Mouse (Mus musculus) layer of hippocampus, postnatal 36 days (tissue): Measurements from ENCODE around the gene Dusp28. TPM values are rescaled to one million over a fixed set of nuclear protein-coding genes. Genes with fewer than 3 reads are reported as not detected.

Source experiments
- DNase-seq, 2 experiments: peaks; one replicate each; pipeline ENCODE4 v3.0.0; 2022
- total RNA-seq, 2 experiments: library from RNA; stranded (reverse); gene quantifications; 2 replicates each; pipeline ENCODE4 v1.2.3; 2021

Dusp28 gene
- total RNA-seq, 2 experiments from 2014 or later, result 11.4 to 12.3 TPM

DNA sequence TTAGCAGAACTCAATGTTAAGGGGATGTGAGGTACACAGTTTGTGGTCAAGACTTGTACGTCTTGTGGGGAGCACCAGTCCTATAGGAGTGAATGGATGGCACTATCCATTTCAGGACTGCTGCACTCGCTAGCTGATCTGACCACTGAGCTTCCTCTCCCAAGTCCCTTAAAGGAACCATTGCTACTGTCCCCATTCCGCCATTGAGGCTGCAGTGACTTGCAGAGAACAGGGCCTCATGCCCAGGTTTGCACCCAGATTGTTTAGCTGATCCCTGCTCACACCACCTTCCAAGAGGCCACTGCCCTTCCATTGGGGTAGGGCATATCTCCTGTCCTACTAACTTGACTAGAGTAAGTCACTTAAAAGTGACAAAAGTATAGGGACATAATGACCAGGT is 1.9 kb downstream of the Dusp28 start:
- no peak for DNase-seq

DNA sequence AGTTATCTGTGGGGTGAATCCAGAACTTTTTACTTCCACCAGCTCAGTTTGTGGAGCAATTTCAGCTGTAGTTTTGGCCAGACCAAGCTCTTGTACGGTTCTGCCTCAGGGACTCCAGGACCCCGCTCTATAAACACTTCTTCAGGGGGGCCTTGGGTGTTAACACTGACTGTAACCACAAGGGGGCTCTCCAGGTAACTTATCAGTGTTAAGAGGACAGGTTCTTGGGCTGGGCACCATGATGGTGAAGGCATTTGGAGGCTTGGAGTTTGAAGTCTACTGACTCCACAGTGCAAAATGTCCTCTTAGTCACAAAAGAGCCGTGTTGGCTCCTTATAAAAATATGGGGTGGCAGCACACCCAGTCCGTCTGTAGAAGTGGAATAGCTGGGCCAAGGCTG is 2.3 kb downstream of the Dusp28 start:
- DNase-seq, result no peak

DNA sequence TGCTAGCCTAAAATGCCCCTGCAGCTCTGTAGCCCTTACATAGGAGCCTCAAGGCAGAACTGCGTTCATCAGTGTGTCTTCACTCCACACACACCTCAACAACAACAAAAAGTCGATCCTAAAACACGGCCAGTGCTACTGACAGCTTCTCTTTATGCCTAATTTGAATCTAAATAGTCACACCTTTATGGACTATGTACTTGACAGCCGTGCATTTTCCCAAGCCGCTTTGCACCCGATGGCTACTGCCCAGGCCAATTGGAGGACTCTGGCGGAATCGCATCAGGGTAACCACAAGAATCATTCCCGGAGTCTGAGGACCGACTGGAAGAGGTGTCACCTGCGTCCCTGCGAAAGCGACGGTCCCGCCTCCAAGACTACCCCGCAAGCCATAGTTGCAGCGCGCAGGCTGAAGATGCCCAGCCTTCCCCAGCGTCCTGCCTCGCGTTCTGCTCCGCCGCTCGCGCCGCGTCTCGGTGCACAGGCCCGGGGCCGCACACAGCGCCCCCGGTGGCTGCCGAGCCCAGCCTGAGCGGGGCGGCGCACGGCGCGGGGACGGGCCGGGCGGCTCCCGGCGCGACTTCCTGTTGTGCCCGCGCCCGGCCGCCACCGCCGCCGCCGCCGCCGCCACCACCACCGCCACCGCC is 3.6 kb downstream of the Dusp28 start, which contains the start of gene Rnpepl1:
Rnpepl1 (plus strand) TSS at position 545 of the 647 bp plus-strand sequence.
- peak; percentile 73 to 81 for DNase-seq

DNA sequence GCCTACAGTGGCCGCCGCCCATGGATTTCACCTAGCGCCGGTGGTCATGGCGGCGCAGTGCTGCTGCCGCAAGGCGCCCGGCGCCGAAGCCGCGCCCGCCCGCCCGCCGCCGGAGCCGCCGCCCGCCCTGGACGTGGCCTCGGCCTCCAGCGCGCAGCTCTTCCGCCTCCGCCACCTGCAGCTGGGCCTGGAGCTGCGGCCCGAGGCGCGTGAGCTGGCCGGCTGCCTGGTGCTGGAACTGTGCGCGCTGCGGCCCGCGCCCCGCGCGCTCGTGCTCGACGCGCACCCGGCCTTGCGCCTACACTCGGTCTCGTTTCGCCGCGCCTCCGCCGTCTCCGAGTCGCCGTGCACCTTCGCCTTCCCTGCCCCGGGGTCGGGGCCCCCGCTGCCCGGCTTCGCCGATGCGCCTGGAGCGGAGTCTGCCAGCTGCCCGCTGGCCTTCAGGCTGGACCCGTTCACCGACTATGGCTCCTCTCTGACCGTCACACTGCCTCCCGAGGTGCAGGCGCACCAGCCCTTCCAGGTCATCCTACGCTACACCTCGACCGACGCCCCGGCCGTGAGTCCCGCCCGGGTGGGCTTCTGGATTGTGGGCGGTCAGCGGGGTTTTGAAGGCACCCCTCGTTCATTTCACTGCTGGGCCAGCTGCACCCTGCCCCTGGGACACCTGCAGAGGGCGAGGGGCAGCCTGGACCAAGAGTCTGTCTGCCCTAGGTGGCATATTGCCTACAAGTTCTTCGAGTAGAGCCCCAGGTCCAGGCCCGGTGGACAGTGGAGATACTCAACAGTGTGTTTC is 4.3 kb downstream of the Dusp28 start:
- peak; percentile 67 to 68 for DNase-seq

DNA sequence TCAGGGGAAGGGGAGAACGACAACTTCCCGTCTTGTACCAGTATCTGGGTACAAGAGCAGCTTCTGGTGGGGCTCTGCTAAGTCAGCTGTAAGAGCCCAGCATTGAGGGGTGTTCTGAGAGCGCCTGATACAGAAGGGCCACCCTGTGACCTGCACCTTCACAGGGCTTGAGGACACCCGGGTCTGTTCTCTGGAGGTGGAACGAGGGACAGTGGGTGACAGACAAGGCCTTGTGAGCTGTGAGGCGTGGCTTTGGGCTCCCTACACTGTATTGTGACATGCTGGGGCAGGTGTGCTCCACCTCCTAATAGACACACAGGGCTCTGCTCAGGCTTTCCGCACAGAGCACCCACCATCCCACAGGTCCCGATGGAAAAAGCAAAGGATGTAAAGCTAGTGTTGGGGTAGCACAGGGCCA is 4.9 kb downstream of the Dusp28 start:
- DNase-seq, result peak in 1 of 2 experiments; percentile 14

DNA sequence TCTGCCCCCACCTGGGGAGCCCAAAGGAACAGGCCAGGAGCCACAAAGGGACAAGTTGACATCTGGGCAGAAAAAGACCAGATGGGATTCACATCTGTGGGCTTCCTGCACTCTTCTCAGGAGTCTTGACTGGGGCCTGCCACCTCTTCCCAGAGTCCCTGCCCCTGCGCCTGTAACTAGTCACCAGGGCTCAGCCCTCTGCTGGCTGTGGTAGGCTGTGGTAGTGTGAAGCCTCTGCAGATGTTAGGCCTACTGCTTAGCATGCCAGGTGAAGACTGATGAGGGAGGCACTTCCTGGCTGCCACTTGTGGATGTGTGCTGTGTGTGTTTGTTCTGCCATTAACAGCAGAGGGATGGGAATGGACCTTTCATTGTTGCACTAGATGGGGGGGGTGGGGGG is 5.5 kb downstream of the Dusp28 start:
- DNase-seq, result peak in 1 of 2 experiments; percentile 2

DNA sequence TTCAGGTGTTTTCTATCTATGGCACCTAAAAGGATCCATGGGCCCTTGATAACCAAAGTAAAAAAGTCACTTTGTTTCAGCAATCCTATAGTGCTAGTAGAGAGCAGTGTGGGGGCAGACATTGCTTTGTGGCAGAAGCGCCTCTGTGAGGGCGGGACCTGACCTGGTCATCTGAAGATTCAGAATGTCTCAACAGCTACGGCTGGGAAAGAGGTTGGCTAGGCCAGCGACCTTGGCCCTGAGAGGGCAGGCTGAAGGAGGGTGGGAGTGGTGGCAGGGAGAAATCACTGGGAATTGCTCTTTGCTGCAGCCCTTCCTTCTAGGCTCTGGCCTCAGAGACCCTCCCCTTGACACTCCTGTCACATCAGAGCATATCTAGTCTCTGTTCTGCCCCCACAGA is 7.5 kb downstream of the Dusp28 start:
- no peak for DNase-seq

DNA sequence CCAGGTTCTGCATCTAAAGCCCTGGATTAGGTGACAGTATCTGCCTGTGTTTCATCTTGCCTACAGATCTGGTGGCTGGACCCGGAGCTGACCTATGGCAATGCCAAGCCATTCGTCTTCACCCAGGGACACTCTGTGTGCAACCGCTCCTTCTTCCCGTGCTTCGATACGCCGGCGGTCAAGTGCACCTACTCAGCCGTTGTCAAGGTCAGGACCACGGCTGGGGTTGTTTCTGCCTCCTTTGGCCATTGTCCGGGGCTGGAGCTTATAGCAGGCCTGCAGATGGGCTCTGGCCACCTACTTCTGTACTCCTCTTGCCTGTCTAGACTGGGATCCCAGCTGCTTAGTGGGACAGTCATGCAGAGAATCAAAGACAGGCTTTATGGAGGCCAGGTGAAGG is 8.2 kb downstream of the Dusp28 start:
- DNase-seq, result peak in 1 of 2 experiments; percentile 1

DNA sequence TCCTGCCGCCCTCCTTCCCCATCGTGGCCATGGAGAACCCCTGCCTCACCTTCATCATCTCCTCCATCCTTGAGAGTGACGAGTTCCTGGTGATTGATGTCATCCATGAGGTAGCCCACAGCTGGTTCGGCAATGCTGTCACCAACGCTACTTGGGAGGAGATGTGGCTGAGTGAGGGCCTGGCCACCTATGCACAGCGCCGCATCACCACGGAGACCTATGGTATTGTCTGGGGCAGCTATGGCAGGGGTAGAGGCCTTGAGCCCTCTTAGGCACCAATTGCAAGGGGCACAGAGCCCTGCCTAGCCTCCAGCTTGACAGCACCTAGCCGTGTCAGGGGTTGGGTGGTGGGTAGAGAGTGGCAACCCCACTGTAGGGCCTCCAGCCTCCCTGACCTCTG is 9.9 kb downstream of the Dusp28 start:
- DNase-seq, result no peak

DNA sequence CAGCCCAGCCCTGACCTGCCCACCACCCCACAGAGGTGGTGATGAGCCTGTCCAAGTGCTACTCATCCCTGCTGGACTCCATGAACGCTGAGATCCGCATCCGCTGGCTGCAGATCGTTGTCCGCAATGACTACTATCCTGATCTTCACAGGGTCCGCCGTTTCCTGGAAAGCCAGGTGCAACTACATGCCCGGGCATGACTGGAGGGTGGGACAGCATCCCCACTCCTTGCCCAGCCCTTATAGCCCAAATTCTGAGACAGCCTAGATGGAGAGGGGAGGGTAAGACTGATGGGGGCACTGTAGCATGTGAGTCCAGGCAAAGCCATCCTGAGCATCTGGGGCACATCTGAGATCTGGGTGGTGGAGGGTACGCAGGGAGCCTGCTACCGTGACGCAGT is 12.4 kb downstream of the Dusp28 start:
- DNase-seq, result no peak

DNA sequence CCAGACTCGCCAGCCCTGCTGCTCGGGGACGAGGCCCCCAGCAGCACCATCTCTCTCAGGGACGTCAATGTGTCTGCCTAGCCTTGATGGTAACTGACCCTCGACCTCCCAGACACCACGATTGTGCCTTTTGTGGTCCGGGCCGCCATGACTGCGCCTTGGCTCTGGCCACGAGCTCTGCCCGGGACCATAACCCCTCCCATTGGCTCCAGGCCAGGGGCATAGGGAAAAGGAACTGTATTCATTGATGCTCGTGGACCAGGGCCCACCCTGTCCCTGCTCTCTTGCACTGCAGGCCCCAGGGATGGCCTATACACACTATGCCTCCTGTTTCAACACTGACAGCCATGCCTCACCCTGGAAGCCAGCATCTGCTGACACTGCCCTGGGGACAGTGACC is 13.0 kb downstream of the Dusp28 start:
- no peak for DNase-seq

DNA sequence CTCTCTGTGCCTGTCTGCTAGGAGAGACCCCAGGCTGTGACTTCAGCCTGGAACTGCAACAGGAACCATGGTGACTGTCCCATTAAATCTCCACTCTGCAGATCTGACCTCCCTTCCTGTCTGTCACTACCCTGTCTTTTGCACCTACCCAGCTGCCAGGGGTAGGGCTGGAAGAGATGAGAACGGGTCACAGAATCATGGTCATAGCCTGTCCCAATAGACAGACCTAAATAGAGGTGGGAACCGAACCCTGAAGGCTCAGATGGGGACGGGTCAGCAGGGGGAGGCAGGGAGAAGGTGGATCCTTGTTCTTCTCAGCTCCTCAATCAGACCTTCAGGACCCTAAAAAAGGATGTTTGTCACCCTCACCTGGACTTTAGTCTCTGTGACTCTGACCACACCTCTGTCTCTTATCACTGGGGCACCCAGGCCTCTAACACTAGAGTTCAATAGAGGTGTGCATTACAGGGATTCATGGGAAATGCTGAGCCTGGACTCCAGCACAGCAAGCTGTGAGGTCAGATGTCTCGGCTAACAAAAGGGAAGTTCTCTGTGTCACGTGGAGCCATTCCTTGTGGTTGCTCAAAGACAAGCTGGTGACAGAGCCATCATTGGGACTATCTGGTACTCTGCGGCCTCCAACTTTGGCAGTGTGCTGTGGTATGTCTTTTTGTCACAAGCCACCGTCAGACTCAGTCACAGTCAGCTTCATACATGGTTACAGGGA is 13.9 kb downstream of the Dusp28 start:
- DNase-seq, result no peak

DNA sequence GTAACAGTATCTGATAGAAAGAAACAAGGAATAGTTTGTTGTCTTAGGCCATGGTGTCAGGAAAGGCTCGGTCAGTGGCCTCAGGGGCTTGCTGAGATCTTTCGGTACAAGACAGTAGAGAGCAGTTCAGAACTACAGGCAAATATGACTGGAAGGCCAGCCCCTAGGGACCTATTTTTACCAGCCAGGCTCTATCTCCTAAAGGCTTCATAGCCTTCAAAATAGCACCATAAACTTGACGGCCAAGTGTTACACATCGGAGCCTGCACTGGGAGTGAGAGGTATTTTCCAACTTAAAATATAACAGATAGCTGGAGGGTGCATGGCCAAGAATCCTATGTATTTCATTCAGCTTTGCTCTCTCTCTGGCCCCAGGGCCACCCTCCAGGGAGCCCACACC is 14.7 kb downstream of the Dusp28 start:
- DNase-seq, result no peak

DNA sequence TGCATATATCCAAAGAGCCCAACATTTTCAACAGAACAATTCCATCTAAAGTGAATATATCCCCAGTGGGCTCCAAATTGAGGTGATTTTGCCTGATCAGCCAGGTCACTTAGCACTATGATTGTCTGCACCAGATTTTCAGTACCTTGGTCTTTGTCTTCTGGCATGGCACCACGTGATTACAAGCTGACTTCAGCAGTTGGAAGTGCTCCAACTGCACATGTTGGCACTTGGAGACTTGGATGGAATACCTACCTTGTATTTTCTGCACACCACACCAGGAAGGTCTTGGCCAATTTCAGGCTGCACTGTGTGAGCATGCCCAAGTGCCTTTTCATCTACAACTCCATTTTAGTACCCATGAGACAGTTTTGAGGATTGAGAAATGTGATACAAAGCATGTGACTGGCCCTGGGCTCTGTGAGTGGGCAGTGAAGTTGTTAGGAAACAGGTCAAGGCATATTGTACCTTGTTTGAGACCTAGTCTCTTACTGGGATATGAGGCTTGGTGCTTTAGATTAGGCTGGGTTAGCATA is 23.5 kb downstream of the Dusp28 start:
- DNase-seq, result no peak

DNA sequence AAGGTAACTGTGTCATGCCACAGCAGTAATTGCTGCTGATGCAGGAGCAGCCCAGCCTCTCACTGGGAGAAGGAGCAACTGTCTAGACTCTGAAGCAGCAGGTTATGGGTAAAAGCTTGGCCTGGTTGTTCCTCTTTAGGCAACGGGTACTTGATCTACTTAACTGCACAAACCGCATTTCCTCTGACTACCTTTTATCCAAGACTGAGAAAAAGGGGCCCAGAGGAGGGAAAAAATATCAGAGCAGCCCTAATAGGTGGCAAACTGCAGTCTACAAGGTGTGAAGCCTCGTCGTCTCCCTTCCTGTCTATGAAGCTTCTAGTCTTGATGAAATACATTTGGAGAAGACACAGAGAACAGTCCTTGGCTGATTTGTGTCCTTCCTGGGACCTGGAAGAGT is 26.8 kb downstream of the Dusp28 start:
- DNase-seq, result no peak

DNA sequence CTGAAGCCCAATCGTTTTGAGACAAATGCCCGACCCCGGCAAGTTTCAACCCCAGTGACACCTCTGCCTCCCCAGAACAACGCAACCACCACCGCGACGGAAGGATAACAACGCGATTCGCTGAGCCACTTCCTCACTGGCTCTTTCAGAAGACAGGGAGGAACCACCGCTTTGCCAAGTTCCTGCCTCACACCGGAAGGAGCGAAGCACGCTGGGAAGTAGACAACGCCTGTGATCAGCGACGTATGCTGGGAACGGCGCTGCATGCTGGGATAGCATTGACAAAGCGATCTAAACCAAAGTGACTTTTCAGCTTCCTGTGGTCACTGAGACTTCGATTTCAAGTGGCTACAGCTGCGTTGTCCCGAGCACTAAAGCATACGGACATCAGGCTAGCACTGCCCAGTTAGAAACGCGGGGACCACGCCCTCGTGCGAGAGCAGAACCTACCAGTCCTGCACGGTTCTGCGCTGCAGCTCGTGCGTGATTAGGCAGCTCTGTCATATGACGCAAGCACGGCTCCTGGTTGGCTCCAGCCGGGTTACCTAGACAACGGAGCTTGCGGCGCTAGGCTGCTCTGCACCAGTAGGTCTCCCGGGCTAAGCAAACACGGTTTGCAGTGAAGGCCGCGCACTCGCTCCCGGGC is 27.5 kb downstream of the Dusp28 start, which contains the start of gene Capn10:
Capn10 (plus strand) TSS at position 195 of the 646 bp plus-strand sequence.
- peak; percentile 97 for DNase-seq

DNA sequence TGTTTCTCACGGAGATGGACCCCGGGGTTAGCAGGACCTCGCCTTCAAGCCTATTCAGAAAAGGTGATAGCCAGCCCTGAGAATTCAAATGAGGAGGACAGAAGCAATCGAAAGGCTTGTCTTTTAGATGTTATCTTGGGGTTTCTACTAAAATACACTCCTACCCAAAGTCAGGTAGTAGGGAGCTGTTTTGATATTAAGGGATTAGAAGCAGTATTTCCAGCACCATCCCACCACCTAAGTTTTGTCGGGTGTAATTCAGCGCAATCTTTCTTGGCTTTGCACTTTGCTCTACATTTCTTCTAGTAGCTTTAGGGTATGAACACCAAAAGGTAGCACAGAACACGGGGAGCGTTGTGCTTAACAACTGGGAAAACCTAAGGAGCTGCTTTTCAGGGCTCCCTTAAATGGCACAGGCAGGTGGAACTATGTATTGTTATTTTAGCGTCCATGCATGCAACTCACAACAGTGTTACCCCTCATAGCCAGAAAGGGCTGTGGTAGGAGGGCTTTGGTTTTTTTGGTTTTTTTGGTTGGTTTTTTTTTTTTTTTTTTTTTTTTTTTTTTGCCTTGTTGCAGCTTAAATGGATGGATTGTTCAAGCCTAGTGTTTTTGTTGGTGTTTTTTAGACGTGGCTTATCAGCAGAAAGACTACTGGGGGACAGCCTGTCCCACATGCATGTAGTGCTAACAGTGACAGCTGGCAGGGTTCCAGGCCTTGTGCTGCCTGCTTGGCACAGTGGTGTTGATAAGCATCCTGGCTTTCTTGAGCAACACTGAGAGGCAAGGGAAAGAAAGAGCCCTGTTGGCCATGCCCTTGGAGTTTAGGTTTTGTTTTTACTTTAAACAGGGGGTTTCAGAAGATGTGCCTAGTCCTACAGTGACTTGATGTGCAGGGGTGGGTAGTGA is 28.5 kb downstream of the Dusp28 start:
- no peak for DNase-seq

DNA sequence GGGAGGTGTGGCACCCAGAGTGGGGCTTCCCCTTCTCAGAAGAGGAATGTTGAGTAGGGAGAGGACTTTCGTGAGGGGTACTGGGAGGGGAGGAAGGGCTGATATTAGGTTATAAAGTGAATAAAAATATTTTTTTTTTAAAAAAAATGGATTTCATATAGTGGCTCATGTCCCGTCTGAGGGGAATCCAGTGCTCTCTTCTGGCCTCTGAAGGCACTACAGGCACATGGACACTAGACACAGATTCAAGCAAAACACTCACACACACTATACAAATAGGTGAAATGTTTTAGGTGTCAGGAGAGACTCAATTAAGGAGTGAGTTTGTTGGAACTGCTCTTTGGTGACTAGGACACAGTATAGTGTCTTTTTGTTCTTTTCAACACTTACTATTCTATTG is 29.2 kb downstream of the Dusp28 start:
- DNase-seq, result no peak

DNA sequence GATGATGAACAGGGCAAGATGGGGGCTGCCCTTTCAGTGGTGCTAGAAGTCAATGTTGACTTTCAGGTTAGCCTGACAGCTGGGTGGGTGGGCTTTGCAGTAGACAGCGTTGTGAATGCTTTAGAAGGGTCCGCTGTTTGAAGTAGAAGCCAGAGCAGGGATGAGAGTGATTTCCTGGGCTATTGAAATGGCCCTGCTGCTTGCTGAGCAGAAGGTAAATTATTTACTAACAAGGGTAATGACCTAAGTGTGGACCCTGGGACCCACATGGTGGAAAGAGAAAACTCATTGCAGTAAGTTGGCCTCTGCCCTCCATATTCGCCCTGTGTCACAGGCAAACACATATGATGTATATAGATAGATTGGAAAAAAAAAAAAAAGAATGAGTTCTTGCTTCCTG is 29.7 kb downstream of the Dusp28 start:
- DNase-seq, result no peak

DNA sequence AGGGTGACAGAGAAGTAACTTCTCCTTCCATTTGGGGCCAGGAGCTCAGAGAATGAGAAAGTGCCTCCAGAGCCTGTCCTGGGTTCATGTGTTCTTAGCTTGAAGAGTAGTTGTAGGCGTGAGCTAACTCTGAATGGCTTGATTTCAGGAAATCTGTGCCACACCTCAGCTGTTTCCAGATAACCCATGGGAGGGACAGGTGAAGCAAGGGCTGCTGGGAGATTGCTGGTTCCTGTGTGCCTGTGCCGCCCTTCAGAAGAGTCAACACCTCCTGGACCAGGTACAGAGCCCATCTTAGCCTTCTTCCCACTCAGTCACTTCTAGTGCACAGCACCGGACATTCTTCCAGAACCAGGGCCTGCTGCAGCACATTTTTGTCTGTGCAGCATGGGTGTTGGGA is 31.0 kb downstream of the Dusp28 start:
- no peak for DNase-seq

DNA sequence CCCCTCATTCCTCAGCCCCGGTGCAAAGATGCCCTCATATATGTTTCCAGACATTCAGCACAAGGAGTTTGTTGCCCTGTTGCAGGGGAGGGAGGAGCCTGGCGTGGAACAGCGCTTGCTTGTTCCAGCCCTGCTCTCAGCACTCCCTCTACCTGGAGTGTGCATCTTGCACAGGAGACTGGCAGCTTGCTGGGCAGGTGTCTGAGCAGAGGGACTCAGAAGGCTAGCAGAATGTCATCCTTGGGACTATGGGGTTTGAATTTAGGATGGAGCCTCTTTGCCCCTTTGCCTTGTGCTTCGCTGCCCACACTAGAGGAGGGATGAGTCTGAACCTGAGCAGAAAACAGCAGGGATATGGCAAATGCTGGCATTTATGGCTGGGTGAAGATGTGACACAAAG is 33.0 kb downstream of the Dusp28 start:
- no peak for DNase-seq
